In genomic region chr3:96170976-96171545, GRCm38 (mm10) we compare ENCODE assay signal across 7 mouse cellular contexts. TPM values are rescaled to one million over a fixed set of nuclear protein-coding genes. Genes with fewer than 3 reads are reported as not detected.
A peak's percentile ranks its signal among the peaks of the same experiment; 100 is the strongest.
DNase-seq lines count a peak whose midpoint lies in the region; ATAC-seq and TF ChIP-seq lines count a peak whose summit lies in the region.

No protein-coding gene starts in this region.

- no peak for DNase-seq in lung, adult 2 months
- DNase-seq in limb, embryonic 14.5 days (ENCODE audit: low spot score) = no peak
- peak; percentile 48 for DNase-seq in thymus, postnatal 0 days (ENCODE audit: low spot score)
- no peak for DNase-seq in ovary, postnatal 14 days (ENCODE audit: low spot score)
- DNase-seq in retina, embryonic 14.5 days (ENCODE audit: low spot score) = no peak

- H3K27me3 ChIP-seq in lung, embryonic 15.5 days = no peaks in the 10 kb centered on the region
- H3K27me3 ChIP-seq in limb, embryonic 14.5 days (ENCODE audit: control insufficient read depth, insufficient read depth, low read length) = no peaks in the 10 kb centered on the region

- peaks cover 17% of the 10 kb centered on the region for H3K36me3 ChIP-seq in lung, embryonic 15.5 days
- peaks cover 34% of the 10 kb centered on the region for H3K36me3 ChIP-seq in limb, embryonic 14.5 days (ENCODE audit: control insufficient read depth, insufficient read depth, low read length)

- H3K4me3 ChIP-seq in lung, embryonic 15.5 days = peak overlapping the region; percentile 97
- H3K4me3 ChIP-seq in lung, adult 2 months (replicated peaks; ENCODE audit: extremely low read depth, low read depth, low read length) = no peak overlapping the region
- H3K4me3 ChIP-seq in embryonic fibroblast, embryonic 13.5 days (ENCODE audit: insufficient read depth, low read length) = no peak overlapping the region
- H3K4me3 ChIP-seq in limb, embryonic 14.5 days (replicated peaks; ENCODE audit: low read length) = peak overlapping the region; percentile 90

- no peak for TF ChIP-seq CTCF in lung, adult 2 months (IDR thresholded peaks at IDR 0.05; ENCODE audit: insufficient read depth, low read length)
- no peak for TF ChIP-seq CTCF in embryonic fibroblast, embryonic 13.5 days (IDR thresholded peaks at IDR 0.05; ENCODE audit: borderline replicate concordance, insufficient read depth, low read length)

- H3K4me2 ChIP-seq in lung, embryonic 15.5 days = peak overlapping the region; percentile 85
- peak overlapping the region; percentile 57 for H3K4me2 ChIP-seq in limb, embryonic 14.5 days (replicated peaks; ENCODE audit: low read depth, low read length, severe bottlenecking)

- ATAC-seq in lung, embryonic 15.5 days (ENCODE audit: borderline replicate concordance, extremely low read depth, low FRiP score, low TSS enrichment) = no peak
- ATAC-seq in limb, embryonic 14.5 days (ENCODE audit: low FRiP score, low read depth) = no peak

- peak overlapping the region; percentile 76 for H3K9ac ChIP-seq in lung, embryonic 15.5 days
- peak overlapping the region; percentile 71; the same call in 1 of the 2 replicates for H3K9ac ChIP-seq in limb, embryonic 14.5 days (ENCODE audit: low read depth, low read length, severe bottlenecking)

- no peaks in the 10 kb centered on the region for H3K9me3 ChIP-seq in lung, embryonic 15.5 days
- H3K9me3 ChIP-seq in limb, embryonic 14.5 days (ENCODE audit: control insufficient read depth, low read length) = no peaks in the 10 kb centered on the region

- H3K27ac ChIP-seq in lung, embryonic 15.5 days = peak overlapping the region; percentile 98
- peak overlapping the region; percentile 88 for H3K27ac ChIP-seq in embryonic fibroblast, embryonic 13.5 days (ENCODE audit: insufficient read depth, low read length)
- peak overlapping the region; percentile 97; the same call in 1 of the 2 replicates for H3K27ac ChIP-seq in limb, embryonic 14.5 days (replicated peaks; ENCODE audit: low read depth, low read length)

- 40% methylated on average over 10 of the region's 10 CpGs for WGBS in lung, embryonic 15.5 days
- WGBS in lung, adult 2 months = 41% methylated on average over 10 of the region's 10 CpGs
- WGBS in limb, embryonic 14.5 days = 73% methylated on average over 10 of the region's 10 CpGs

- H3K4me1 ChIP-seq in lung, embryonic 15.5 days = peaks cover 37% of the 10 kb centered on the region
- peaks cover 10% of the 10 kb centered on the region for H3K4me1 ChIP-seq in lung, adult 2 months (ENCODE audit: control insufficient read depth, insufficient read depth, low read length)
- H3K4me1 ChIP-seq in embryonic fibroblast, embryonic 13.5 days (ENCODE audit: control insufficient read depth, insufficient read depth, low read length) = peaks cover 4% of the 10 kb centered on the region; the same call in 1 of the 2 replicates
- H3K4me1 ChIP-seq in limb, embryonic 14.5 days (ENCODE audit: control insufficient read depth, insufficient read depth, low read length) = peaks cover 12% of the 10 kb centered on the region

- no peak for TF ChIP-seq POLR2A in lung, adult 2 months (IDR thresholded peaks at IDR 0.05; ENCODE audit: borderline replicate concordance, extremely low read depth, low read depth, low read length)
- no peak for TF ChIP-seq POLR2A in embryonic fibroblast, embryonic 13.5 days (IDR thresholded peaks at IDR 0.05; ENCODE audit: low read depth, low read length)
- TF ChIP-seq POLR2A in limb, embryonic 14.5 days (IDR thresholded peaks at IDR 0.05; ENCODE audit: borderline replicate concordance, extremely low read depth, insufficient read depth, insufficient read length) = no peak

RNA-seq across cellular contexts. Expression of gene Sf3b4, which starts 1.1 kb away (rescaled TPM):
- polyA plus RNA-seq in lung, embryonic 15.5 days (2015; fragmentation: Nextera tagmentation; extraction: Ambion mirVana) = 168 and 175 TPM in 2 replicates
- 66.2 and 71.6 TPM in 2 replicates for polyA plus RNA-seq in lung, adult 2 months (2012; rRNA removed)
- polyA plus RNA-seq in embryonic fibroblast, embryonic 13.5 days (2011; ENCODE audit: insufficient read length, low read depth, missing spikeins) = 63.3 and 70.6 TPM in 2 replicates
- 126 and 185 TPM in 2 replicates for polyA plus RNA-seq in limb, embryonic 14.5 days (2012; rRNA removed)
- 173 and 179 TPM in 2 replicates for polyA plus RNA-seq in limb, embryonic 14.5 days (2014; fragmentation: Nextera tagmentation; extraction: Ambion mirVana)
- 129 and 151 TPM in 2 replicates for polyA plus RNA-seq in thymus, postnatal 0 days (2015; fragmentation: Nextera tagmentation; extraction: Ambion mirVana)

RNA-seq across cellular contexts. Expression of gene Mtmr11, which starts 9.3 kb away (rescaled TPM):
- 11.2 and 14.9 TPM in 2 replicates for polyA plus RNA-seq in lung, embryonic 15.5 days (2015; fragmentation: Nextera tagmentation; extraction: Ambion mirVana)
- polyA plus RNA-seq in lung, adult 2 months (2012; rRNA removed) = 8.0 and 10.5 TPM in 2 replicates
- polyA plus RNA-seq in embryonic fibroblast, embryonic 13.5 days (2011; ENCODE audit: insufficient read length, low read depth, missing spikeins) = 41.8 and 52.6 TPM in 2 replicates
- polyA plus RNA-seq in limb, embryonic 14.5 days (2012; rRNA removed) = 42.9 and 44.9 TPM in 2 replicates
- polyA plus RNA-seq in limb, embryonic 14.5 days (2014; fragmentation: Nextera tagmentation; extraction: Ambion mirVana) = 27.5 and 34.1 TPM in 2 replicates
- 8.9 and 9.6 TPM in 2 replicates for polyA plus RNA-seq in thymus, postnatal 0 days (2015; fragmentation: Nextera tagmentation; extraction: Ambion mirVana)

RNA-seq across cellular contexts. Expression of gene Sv2a, which starts 9.9 kb away (rescaled TPM):
- 3.7 and 4.4 TPM in 2 replicates for polyA plus RNA-seq in lung, embryonic 15.5 days (2015; fragmentation: Nextera tagmentation; extraction: Ambion mirVana)
- polyA plus RNA-seq in lung, adult 2 months (2012; rRNA removed) = 1.5 and 1.6 TPM in 2 replicates
- polyA plus RNA-seq in embryonic fibroblast, embryonic 13.5 days (2011; ENCODE audit: insufficient read length, low read depth, missing spikeins) = 1.8 and 2.0 TPM in 2 replicates
- polyA plus RNA-seq in limb, embryonic 14.5 days (2012; rRNA removed) = 13.2 and 13.8 TPM in 2 replicates
- polyA plus RNA-seq in limb, embryonic 14.5 days (2014; fragmentation: Nextera tagmentation; extraction: Ambion mirVana) = 3.6 and 3.8 TPM in 2 replicates
- polyA plus RNA-seq in thymus, postnatal 0 days (2015; fragmentation: Nextera tagmentation; extraction: Ambion mirVana) = 1.2 and 2.3 TPM in 2 replicates

RNA-seq across cellular contexts. Expression of gene Bola1, which starts 48.4 kb away (rescaled TPM):
- 56.8 and 64.4 TPM in 2 replicates for polyA plus RNA-seq in lung, embryonic 15.5 days (2015; fragmentation: Nextera tagmentation; extraction: Ambion mirVana)
- polyA plus RNA-seq in lung, adult 2 months (2012; rRNA removed) = 61.3 and 70.4 TPM in 2 replicates
- 9.6 and 10.4 TPM in 2 replicates for polyA plus RNA-seq in embryonic fibroblast, embryonic 13.5 days (2011; ENCODE audit: insufficient read length, low read depth, missing spikeins)
- polyA plus RNA-seq in limb, embryonic 14.5 days (2012; rRNA removed) = 38.8 and 43.9 TPM in 2 replicates
- polyA plus RNA-seq in limb, embryonic 14.5 days (2014; fragmentation: Nextera tagmentation; extraction: Ambion mirVana) = 47.7 and 60.2 TPM in 2 replicates
- 84.7 and 86.0 TPM in 2 replicates for polyA plus RNA-seq in thymus, postnatal 0 days (2015; fragmentation: Nextera tagmentation; extraction: Ambion mirVana)

RNA-seq across cellular contexts. Expression of gene Hist2h2ab, which starts 48.6 kb away (rescaled TPM):
- polyA plus RNA-seq in lung, embryonic 15.5 days (2015; fragmentation: Nextera tagmentation; extraction: Ambion mirVana) = 1.1 and 1.4 TPM in 2 replicates
- 1.2 and 2.7 TPM in 2 replicates for polyA plus RNA-seq in lung, adult 2 months (2012; rRNA removed)
- not detected in 2 replicates for polyA plus RNA-seq in embryonic fibroblast, embryonic 13.5 days (2011; ENCODE audit: insufficient read length, low read depth, missing spikeins)
- 1.7 and 2.7 TPM in 2 replicates for polyA plus RNA-seq in limb, embryonic 14.5 days (2012; rRNA removed)
- polyA plus RNA-seq in limb, embryonic 14.5 days (2014; fragmentation: Nextera tagmentation; extraction: Ambion mirVana) = 0.99 and 1.3 TPM in 2 replicates
- 0.94 and 1.8 TPM in 2 replicates for polyA plus RNA-seq in thymus, postnatal 0 days (2015; fragmentation: Nextera tagmentation; extraction: Ambion mirVana)

Comparison
In these comparisons a context has a peak if more than half of its experiments do, and no peak if none do; other contexts are left out.
1. H3K4me3 ChIP-seq: peak in lung, embryonic 15.5 days (single experiment) and limb, embryonic 14.5 days (single experiment); none in lung, adult 2 months (single experiment) and embryonic fibroblast, embryonic 13.5 days (single experiment).
2. Peak in every context shown above with its lines, with median percentiles within 50 percentile points of each other: H3K27ac ChIP-seq.